Mouse (Mus musculus) lung, embryonic 14.5 days (tissue): ENCODE data around the gene Aldh4a1. TPM values are rescaled to one million over a fixed set of nuclear protein-coding genes. Genes with fewer than 3 reads are reported as not detected.
A peak's percentile ranks its signal among the peaks of the same experiment; 100 is the strongest.

Experiments
- ATAC-seq: fragments of 200-750 bp; cut with Nextera tagmentation; 2 replicates; pipeline ENCODE4 v1.8.0; 2017; ENCODE audit warnings: mild to moderate bottlenecking, moderate TSS enrichment, moderate library complexity; ENCODE audit not compliant: insufficient read depth
- DNase-seq: peaks from one replicate; pipeline ENCODE4 v3.0.0-alpha.2; 2015
- H3K27ac ChIP-seq: fragments of 300-500 bp; sonication (generic); 2 replicates; pipeline ENCODE4 v1.5.1; 2014; ENCODE audit warnings: low read depth, mild to moderate bottlenecking, moderate library complexity
- H3K27me3 ChIP-seq: fragments of 300-500 bp; sonication (generic); 2 replicates; pipeline ENCODE4 v1.6.1; 2014; ENCODE audit warnings: low read length, control low read depth; ENCODE audit not compliant: insufficient read depth
- H3K36me3 ChIP-seq: fragments of 300-500 bp; sonication (generic); 2 replicates; pipeline ENCODE4 v1.6.1; 2014; ENCODE audit warnings: control low read depth; ENCODE audit not compliant: insufficient read depth
- H3K4me1 ChIP-seq: fragments of 300-500 bp; sonication (generic); 2 replicates; pipeline ENCODE4 v1.6.1; 2014; ENCODE audit warnings: antibody characterized with exemption, control low read depth; ENCODE audit not compliant: insufficient read depth
- H3K4me2 ChIP-seq: fragments of 300-500 bp; sonication (generic); 2 replicates; pipeline ENCODE4 v1.6.1; 2014; ENCODE audit warnings: mild to moderate bottlenecking
- H3K4me3 ChIP-seq: fragments of 300-500 bp; sonication (generic); 2 replicates; pipeline ENCODE4 v1.5.1; 2014; ENCODE audit warnings: low read depth, low read length
- H3K9ac ChIP-seq: fragments of 300-500 bp; sonication (generic); 2 replicates; pipeline ENCODE4 v1.6.1; 2014
- H3K9me3 ChIP-seq: fragments of 300-500 bp; sonication (generic); 2 replicates; pipeline ENCODE4 v1.6.1; 2016; ENCODE audit warnings: low read depth, low read length, control low read depth
- CTCF ChIP-seq: IDR thresholded peaks from 2 replicates; pipeline ENCODE4 v1.5.1; 2016; ENCODE audit warnings: antibody characterized with exemption, low read depth
- WGBS: fragments of 180-500 bp; shearing (Covaris S2); extraction: QIAGEN DNeasy Blood & Tissue Kit; methylation state at CpG from one replicate; pipeline ENCODE4 v1.1.7; 2014; 5-methylcytosine and 5-hydroxymethylcytosine counted together
- microRNA-seq: library from miRNA; unstranded; fragments of <30 nt; microRNA quantifications from one replicate; pipeline ENCODE4, GENCODE M21; 2016; ENCODE audit warnings: borderline number of aligned reads
- polyA plus RNA-seq: library from polyadenylated mRNA; unstranded; fragments of >200 nt; fragmentation: Nextera tagmentation; extraction: Ambion mirVana; gene quantifications from 2 replicates; pipeline ENCODE4 v1.2.1, GENCODE M21; 2014

Gene Aldh4a1
- polyA plus RNA-seq, 1 experiment from 2014 or later: 13.8 TPM

GRCm38 (mm10) chr4:139697755-139698154, 75.1 kb downstream of the Aldh4a1 start:
- WGBS: 6% methylated on average over 9 of the region's 9 CpGs
- no peak for TF ChIP-seq CTCF
- Histone ChIP-seq H3K27me3 (no peaks in the 10 kb centered on the region), H3K4me1 (no peaks in the 10 kb centered on the region), H3K9me3 (no peaks in the 10 kb centered on the region), H3K36me3 (no peaks in the 10 kb centered on the region), H3K4me3 (no peak overlapping the region), H3K4me2 (no peak overlapping the region), H3K9ac (no peak overlapping the region), H3K27ac (no peak overlapping the region)
- DNase-seq: no peak
- no peak for ATAC-seq

- H3K4me3 ChIP-seq: no peak overlapping the region
- no peaks in the 10 kb centered on the region for H3K36me3 ChIP-seq
- ATAC-seq: no peak
- H3K9me3 ChIP-seq: no peaks in the 10 kb centered on the region
- 23% methylated on average over 8 of the region's 8 CpGs for WGBS
- no peak overlapping the region for H3K27ac ChIP-seq
- no peaks in the 10 kb centered on the region for H3K4me1 ChIP-seq
- no peak overlapping the region for H3K9ac ChIP-seq
- DNase-seq: peak; percentile 38
- no peak for TF ChIP-seq CTCF
- no peak overlapping the region for H3K4me2 ChIP-seq
- no peaks in the 10 kb centered on the region for H3K27me3 ChIP-seq
These were observed 75.9 kb downstream of the Aldh4a1 start for GRCm38 (mm10) chr4:139698602-139699001.

Small RNAs within 50 kb of the gene (microRNA-seq; reads per million reads assigned to microRNA genes)
- gene Gm25571: not detected
- not detected for gene Mir7020

Other genes starting within 250 kb of the Aldh4a1 start
- gene Iffo2, start 92.3 kb upstream of the Aldh4a1 start, polyA plus RNA-seq: 7.7 TPM in 2 replicates
- not detected in 2 replicates for gene Gm21969, start 19.7 kb upstream of the Aldh4a1 start, polyA plus RNA-seq
- not detected in 2 replicates for gene Tas1r2, start 30.7 kb downstream of the Aldh4a1 start, polyA plus RNA-seq
- gene Pax7, start 210.7 kb downstream of the Aldh4a1 start, polyA plus RNA-seq: not detected in 2 replicates